Mouse (Mus musculus) ES-E14 (cell line): ENCODE measurements around the gene Rptor.

Experiments
- CHD2 ChIP-seq: IDR thresholded peaks from 2 replicates; pipeline ENCODE4 v1.6.1; 2014; ENCODE audit warnings: mild to moderate bottlenecking, low read depth, low read length, inconsistent platforms
- MAFK ChIP-seq: IDR thresholded peaks from 2 replicates; pipeline ENCODE4 v1.6.1; 2014; ENCODE audit warnings: mild to moderate bottlenecking, low read depth, low read length, inconsistent platforms; ENCODE audit not compliant: insufficient read depth
- ZNF384 ChIP-seq: IDR thresholded peaks from 2 replicates; pipeline ENCODE4 v1.6.1; 2012; ENCODE audit warnings: low read depth, low read length, inconsistent platforms

DNA sequence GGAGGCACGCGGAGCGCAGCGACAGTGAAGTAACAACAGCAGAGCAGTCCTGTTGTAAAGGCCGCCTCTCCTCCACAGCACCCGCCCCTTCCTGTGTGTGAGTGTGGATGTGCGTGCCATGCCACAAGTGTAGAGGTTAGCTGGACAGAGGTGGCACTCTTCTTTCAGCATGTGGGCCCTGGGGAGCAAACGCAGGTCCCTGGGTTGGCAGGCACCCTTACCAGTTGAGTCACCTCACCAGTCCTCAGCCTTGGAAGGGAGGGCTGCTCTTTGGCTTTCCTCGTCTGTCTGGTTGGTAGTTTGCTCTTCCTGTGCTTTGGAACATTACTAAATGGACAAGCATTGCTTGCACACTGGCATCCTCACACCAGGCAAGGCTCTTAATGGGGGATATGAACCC, 50.6 kb downstream of the Rptor start:
- TF ChIP-seq ZNF384 (no peak), MAFK (no peak), CHD2 (no peak)
